Mouse (Mus musculus): ENCODE data around the gene Agtpbp1. TPM values are rescaled to one million over a fixed set of nuclear protein-coding genes. Genes with fewer than 3 reads are reported as not detected.

The Agtpbp1 gene
- 1.0 and 1.5 TPM in 2 replicates for polyA plus RNA-seq (2012; rRNA removed)

GRCm38 (mm10) chr13:59584947-59585647, at the start of gene Agtpbp1, which contains the start of gene Naa35:
Gene Agtpbp1, minus strand, starts transcription at chr13:59585227.
Gene Naa35, plus strand, starts transcription at chr13:59585259.

Other genes with a start within 250 kb of the Agtpbp1 start
- gene Naa35, start within 50 bp of the Agtpbp1 start, polyA plus RNA-seq (2012; rRNA removed): 8.2 and 11.1 TPM in 2 replicates
- 27.7 and 38.3 TPM in 2 replicates for gene Golm1, start 90.6 kb upstream of the Agtpbp1 start, polyA plus RNA-seq (2012; rRNA removed)
- not detected in 2 replicates for gene 4921517D22Rik, start 108.9 kb upstream of the Agtpbp1 start, polyA plus RNA-seq (2012; rRNA removed)
- gene Spata31d1a, start 125.1 kb upstream of the Agtpbp1 start, polyA plus RNA-seq (2012; rRNA removed): not detected in 2 replicates
- gene Spata31d1b, start 127.1 kb upstream of the Agtpbp1 start, polyA plus RNA-seq (2012; rRNA removed): 0.02 TPM in 1 of 2 replicates, not detected in the other
- not detected in 2 replicates for gene Spata31d1d, start 146.5 kb upstream of the Agtpbp1 start, polyA plus RNA-seq (2012; rRNA removed)
- not detected in 2 replicates for gene 1700014D04Rik, start 161.5 kb upstream of the Agtpbp1 start, polyA plus RNA-seq (2012; rRNA removed)
- 26.5 and 27.6 TPM in 2 replicates for gene Isca1, start 184.6 kb upstream of the Agtpbp1 start, polyA plus RNA-seq (2012; rRNA removed)
- gene Gm49354, start 197.0 kb upstream of the Agtpbp1 start, polyA plus RNA-seq (2012; rRNA removed): not detected in 2 replicates
- gene Tut7, start 237.9 kb upstream of the Agtpbp1 start, polyA plus RNA-seq (2012; rRNA removed): 6.8 and 8.3 TPM in 2 replicates

Measured in stomach, adult 2 months (tissue).